7 mouse cellular contexts compared by ENCODE assay signal in genomic region chr1:171222238-171223155, GRCm38 (mm10). TPM values are rescaled to one million over a fixed set of nuclear protein-coding genes. Genes with fewer than 3 reads are reported as not detected.
DNase-seq lines count a peak whose midpoint lies in the region; ATAC-seq lines count a peak whose summit lies in the region.

Gene Tomm40l, minus strand, starts transcription at chr1:171222514.

- DNase-seq in adrenal gland, adult 8-10 months = peak; percentile 99
- peak; percentile 92 for DNase-seq in embryo, embryonic 9.5 days (ENCODE audit: extremely low spot score)
- DNase-seq in gastrocnemius, postnatal 4 days (ENCODE audit: low spot score in 2 of 2) = peak; percentile 70 to 87
- peak; percentile 90 to 93 for DNase-seq in left cerebral cortex, postnatal 36 days (ENCODE audit: low spot score in 2 of 2)
- peak; percentile 98 for DNase-seq in midbrain, embryonic 11.5 days (ENCODE audit: low spot score, missing footprints)
- peak; percentile 99 for DNase-seq in skeletal muscle tissue, adult 2 months (ENCODE audit: low read depth, low spot score)

- ATAC-seq in intestine, embryonic 16.5 days = peak; percentile 98
- ATAC-seq in midbrain, embryonic 11.5 days (ENCODE audit: low FRiP score) = peak; percentile 97

- WGBS in intestine, embryonic 16.5 days = 2% methylated on average over 28 of the region's 28 CpGs
- WGBS in midbrain, embryonic 11.5 days = 4% methylated on average over 28 of the region's 28 CpGs

- peak within 1 kb of the TSS; percentile 60 for H3K4me2 ChIP-seq in intestine, embryonic 16.5 days (ENCODE audit: low read depth, low read length)
- H3K4me2 ChIP-seq in midbrain, embryonic 11.5 days = peak within 1 kb of the TSS; percentile 85

- no peaks in the 10 kb centered on the region for H3K27me3 ChIP-seq in intestine, embryonic 16.5 days (replicated peaks; ENCODE audit: control insufficient read depth, insufficient read depth, low read length)
- H3K27me3 ChIP-seq in midbrain, embryonic 11.5 days (ENCODE audit: control insufficient read depth, insufficient read depth, low read length) = no peaks in the 10 kb centered on the region

- H3K9ac ChIP-seq in intestine, embryonic 16.5 days (ENCODE audit: low read depth, low read length) = peak within 1 kb of the TSS; percentile 66
- H3K9ac ChIP-seq in midbrain, embryonic 11.5 days (ENCODE audit: low read length) = peak within 1 kb of the TSS; percentile 53

- peaks cover 9% of the 10 kb centered on the region for H3K4me1 ChIP-seq in intestine, embryonic 16.5 days (ENCODE audit: control insufficient read depth, insufficient read depth, low read length)
- H3K4me1 ChIP-seq in midbrain, embryonic 11.5 days (ENCODE audit: control insufficient read depth, insufficient read depth, low read length) = peaks cover 11% of the 10 kb centered on the region

- intact Hi-C loops in left cerebral cortex, postnatal 36 days (cut with DNase I) = loop anchor here (5.0 kb wide), 1 partner anchor 70 kb away; the partner anchor contains the start of genes Mpz and Sdhc

- peak within 1 kb of the TSS; percentile 91 for H3K27ac ChIP-seq in intestine, embryonic 16.5 days (ENCODE audit: low read length)
- peak within 1 kb of the TSS; percentile 49 for H3K27ac ChIP-seq in midbrain, embryonic 11.5 days (ENCODE audit: low read depth, low read length)

- H3K4me3 ChIP-seq in intestine, embryonic 16.5 days (ENCODE audit: low read length) = peak within 1 kb of the TSS; percentile 64
- H3K4me3 ChIP-seq in midbrain, embryonic 11.5 days (ENCODE audit: low read depth, low read length) = peak within 1 kb of the TSS; percentile 46

- 0 out of 2 replicates have a peak, but pooled peaks cover 2% of the 10 kb centered on the region for H3K36me3 ChIP-seq in intestine, embryonic 16.5 days (ENCODE audit: control insufficient read depth, insufficient read depth, low read length)
- peaks cover 5% of the 10 kb centered on the region; the same call in 1 of the 2 replicates for H3K36me3 ChIP-seq in midbrain, embryonic 11.5 days (ENCODE audit: control insufficient read depth, insufficient read depth, low read length)

- no peaks in the 10 kb centered on the region for H3K9me3 ChIP-seq in intestine, embryonic 16.5 days (ENCODE audit: control insufficient read depth, low read length)
- H3K9me3 ChIP-seq in midbrain, embryonic 11.5 days (ENCODE audit: control insufficient read depth, low read length) = no peaks in the 10 kb centered on the region

RNA-seq across cellular contexts. Expression of gene Tomm40l, which starts in this region (rescaled TPM):
- 10 to 100 TPM; 39.1 to 49.2 (median 46.0) TPM for total RNA-seq in adrenal gland, adult 8-10 months (2022)
- 10 to 100 TPM; 33.4 to 39.7 TPM for total RNA-seq in gastrocnemius, postnatal 4 days (2021)
- 32.0 and 34.7 TPM in 2 replicates for polyA plus RNA-seq in intestine, embryonic 16.5 days (2015; fragmentation: Nextera tagmentation; extraction: Ambion mirVana)
- 10 to 100 TPM; 81.7 to 86.7 TPM for total RNA-seq in left cerebral cortex, postnatal 36 days (2021)
- polyA plus RNA-seq in midbrain, embryonic 11.5 days (2014; fragmentation: Nextera tagmentation; extraction: Ambion mirVana) = 24.0 and 24.7 TPM in 2 replicates

Comparison
In these comparisons a context has a peak if more than half of its experiments do, and no peak if none do; other contexts are left out.
1. Peak in every context shown above with its lines: DNase-seq, ATAC-seq, H3K4me3 ChIP-seq and H3K27ac ChIP-seq.